Mouse (Mus musculus) gastrocnemius, adult 8-10 months (tissue): ENCODE measurements around the gene Ppp1r14b. TPM values are rescaled to one million over a fixed set of nuclear protein-coding genes. Genes with fewer than 3 reads are reported as not detected.
"Not testable (repeated sequence)": the region's sequence is repeated elsewhere in the genome, so short reads cannot be mapped to it uniquely, and the experiment has no call there.

Experiments
- DNase-seq, 2 experiments: peaks; one replicate each; pipeline ENCODE4 v3.0.0; 2022; ENCODE audit warnings: low spot score in 2 of 2
- total RNA-seq, 4 experiments: library from RNA; stranded (reverse); gene quantifications; 2 replicates each; pipeline ENCODE4 v1.2.4; 2022

Gene Ppp1r14b
- total RNA-seq, 4 experiments from 2014 or later: 144 to 194 (median 165) TPM

- peak; percentile 73 to 79 for DNase-seq
These were observed 1.1 kb downstream of the Ppp1r14b start, which contains the start of gene Plcb3 for GRCm38 (mm10) chr19:6975537-6976521. TSS of gene Plcb3 (minus strand) at chr19:6976470.

- no peak for DNase-seq
These were observed 3.2 kb downstream of the Ppp1r14b start for GRCm38 (mm10) chr19:6977759-6978638.

GRCm38 (mm10) chr19:6978639-6978974, 3.8 kb downstream of the Ppp1r14b start:
- no peak for DNase-seq

- peak; percentile 37 to 49 for DNase-seq
These were observed 4.3 kb downstream of the Ppp1r14b start for GRCm38 (mm10) chr19:6979001-6979479.

GRCm38 (mm10) chr19:6979486-6980380, 5.0 kb downstream of the Ppp1r14b start:
- DNase-seq: peak; percentile 100

GRCm38 (mm10) chr19:6980381-6981093, 5.8 kb downstream of the Ppp1r14b start, which contains the start of gene Fkbp2:
TSS of gene Fkbp2 (minus strand) at chr19:6980501.
- peak; percentile 98 to 99 for DNase-seq

GRCm38 (mm10) chr19:6981465-6981864, 6.7 kb downstream of the Ppp1r14b start:
- no peak for DNase-seq

GRCm38 (mm10) chr19:6983621-6984020, 8.9 kb downstream of the Ppp1r14b start:
- no peak for DNase-seq

- DNase-seq: no peak
These were observed 10.5 kb downstream of the Ppp1r14b start for GRCm38 (mm10) chr19:6985300-6985699.

GRCm38 (mm10) chr19:6985951-6986708, 11.4 kb downstream of the Ppp1r14b start:
- no peak for DNase-seq

GRCm38 (mm10) chr19:6987061-6987903, 12.5 kb downstream of the Ppp1r14b start, which contains the start of gene Vegfb:
TSS of gene Vegfb (minus strand) at chr19:6987651.
- DNase-seq: peak; percentile 48 to 60

- DNase-seq: no peak
These were observed 13.1 kb downstream of the Ppp1r14b start for GRCm38 (mm10) chr19:6987904-6988285.

GRCm38 (mm10) chr19:6989251-6989650, 14.5 kb downstream of the Ppp1r14b start:
- DNase-seq: no peak

GRCm38 (mm10) chr19:6990712-6991111, 15.9 kb downstream of the Ppp1r14b start:
- DNase-seq: no peak

GRCm38 (mm10) chr19:6991166-6991565, 16.4 kb downstream of the Ppp1r14b start:
- DNase-seq: not testable (repeated sequence)

- DNase-seq: peak; percentile 92 to 96
These were observed 17.5 kb downstream of the Ppp1r14b start, which contains the start of gene Dnajc4 for GRCm38 (mm10) chr19:6992011-6992858. TSS of gene Dnajc4 (minus strand) at chr19:6992572.
